Mouse (Mus musculus) forebrain, embryonic 15.5 days (tissue): Measurements from ENCODE around the gene Gpr88. TPM values are rescaled to one million over a fixed set of nuclear protein-coding genes. Genes with fewer than 3 reads are reported as not detected.

ENCODE experiments used
- ATAC-seq: fragments of 200-750 bp; cut with Nextera tagmentation; replicated peaks from 2 replicates; pipeline ENCODE4 v1.8.0; 2017; ENCODE audit warnings: mild to moderate bottlenecking, moderate TSS enrichment, moderate library complexity
- H3K27ac ChIP-seq: fragments of 300-500 bp; sonication (generic); replicated peaks from 2 replicates; pipeline ENCODE4 v1.5.1; 2015; ENCODE audit warnings: mild to moderate bottlenecking, inconsistent platforms
- H3K27me3 ChIP-seq: fragments of 300-500 bp; sonication (generic); 2 replicates; pipeline ENCODE4 v1.6.1; 2015; ENCODE audit warnings: inconsistent platforms
- H3K36me3 ChIP-seq: fragments of 300-500 bp; sonication (generic); 2 replicates; pipeline ENCODE4 v1.6.1; 2015; ENCODE audit warnings: mild to moderate bottlenecking, inconsistent platforms
- H3K4me1 ChIP-seq: fragments of 300-500 bp; sonication (generic); 2 replicates; pipeline ENCODE4 v1.6.1; 2015; ENCODE audit warnings: inconsistent platforms
- H3K4me2 ChIP-seq: fragments of 300-500 bp; sonication (generic); replicated peaks from 2 replicates; pipeline ENCODE4 v1.6.1; 2015; ENCODE audit warnings: mild to moderate bottlenecking, inconsistent platforms
- H3K4me3 ChIP-seq: fragments of 300-500 bp; sonication (generic); 2 replicates; pipeline ENCODE4 v1.5.1; 2015; ENCODE audit warnings: mild to moderate bottlenecking, inconsistent platforms
- H3K9ac ChIP-seq: fragments of 300-500 bp; sonication (generic); replicated peaks from 2 replicates; pipeline ENCODE4 v1.6.1; 2015; ENCODE audit warnings: mild to moderate bottlenecking, inconsistent platforms
- H3K9me3 ChIP-seq: fragments of 300-500 bp; sonication (generic); 2 replicates; pipeline ENCODE4 v1.6.1; 2016; ENCODE audit warnings: inconsistent platforms
- WGBS: fragments of 180-500 bp; shearing (Covaris S2); methylation state at CpG from one replicate; pipeline ENCODE4 v1.1.7; 2015; ENCODE audit warnings: mixed read lengths; 5-methylcytosine and 5-hydroxymethylcytosine counted together
- polyA plus RNA-seq: library from polyadenylated mRNA; unstranded; fragments of >200 nt; fragmentation: Nextera tagmentation; extraction: Ambion mirVana; gene quantifications from 2 replicates; pipeline ENCODE4 v1.2.1, GENCODE M21; 2015

The Gpr88 gene
- polyA plus RNA-seq, 1 experiment from 2014 or later: 18.6 TPM

- no peak for ATAC-seq
- 92% methylated on average over 6 of the region's 6 CpGs for WGBS
These were observed 18.4 kb upstream of the Gpr88 start for GRCm38 (mm10) chr3:116271679-116272078.

GRCm38 (mm10) chr3:116267036-116267654, 13.8 kb upstream of the Gpr88 start:
- Histone ChIP-seq H3K4me1 (no peaks in the 10 kb centered on the region), H3K36me3 (no peaks in the 10 kb centered on the region), H3K4me2 (no peak overlapping the region), H3K4me3 (no peak overlapping the region), H3K27ac (no peak overlapping the region), H3K9me3 (no peaks in the 10 kb centered on the region), H3K9ac (no peak overlapping the region), H3K27me3 (no peaks in the 10 kb centered on the region)
- WGBS: 93% methylated on average over 2 of the region's 2 CpGs
- peak; percentile 66; the same call in 1 of the 2 replicates for ATAC-seq

More at GRCm38 (mm10) chr3:116271679-116272078, 18.4 kb upstream of the Gpr88 start:
- no peak overlapping the region for H3K27ac ChIP-seq
- no peak overlapping the region for H3K4me2 ChIP-seq
- H3K9ac ChIP-seq: no peak overlapping the region
- no peaks in the 10 kb centered on the region for H3K9me3 ChIP-seq
- no peaks in the 10 kb centered on the region for H3K36me3 ChIP-seq
- no peaks in the 10 kb centered on the region for H3K27me3 ChIP-seq
- H3K4me3 ChIP-seq: no peak overlapping the region
- H3K4me1 ChIP-seq: no peaks in the 10 kb centered on the region

GRCm38 (mm10) chr3:116266360-116266759, 13.1 kb upstream of the Gpr88 start:
- Histone ChIP-seq H3K9ac (no peak overlapping the region), H3K4me3 (no peak overlapping the region), H3K4me1 (no peaks in the 10 kb centered on the region), H3K27ac (no peak overlapping the region), H3K9me3 (no peaks in the 10 kb centered on the region), H3K36me3 (no peaks in the 10 kb centered on the region), H3K27me3 (no peaks in the 10 kb centered on the region), H3K4me2 (no peak overlapping the region)
- WGBS: 61% methylated on average over 3 of the region's 3 CpGs
- ATAC-seq: no peak

GRCm38 (mm10) chr3:116263977-116264376, 10.7 kb upstream of the Gpr88 start:
- WGBS: 93% methylated on average over 1 of the region's 1 CpGs
- ATAC-seq: no peak

GRCm38 (mm10) chr3:116263061-116263460, 9.8 kb upstream of the Gpr88 start:
- no peak overlapping the region for H3K4me2 ChIP-seq
- no peak overlapping the region for H3K4me3 ChIP-seq
- no peaks in the 10 kb centered on the region for H3K4me1 ChIP-seq
- no peaks in the 10 kb centered on the region for H3K36me3 ChIP-seq
- H3K27me3 ChIP-seq: no peaks in the 10 kb centered on the region
- WGBS: 85% methylated on average over 5 of the region's 5 CpGs
- no peaks in the 10 kb centered on the region for H3K9me3 ChIP-seq
- no peak overlapping the region for H3K27ac ChIP-seq
- no peak overlapping the region for H3K9ac ChIP-seq
- no peak for ATAC-seq

More at GRCm38 (mm10) chr3:116263977-116264376, 10.7 kb upstream of the Gpr88 start:
- Histone ChIP-seq H3K36me3 (no peaks in the 10 kb centered on the region), H3K27ac (no peak overlapping the region), H3K27me3 (no peaks in the 10 kb centered on the region), H3K4me2 (no peak overlapping the region), H3K4me3 (no peak overlapping the region), H3K9me3 (no peaks in the 10 kb centered on the region), H3K4me1 (no peaks in the 10 kb centered on the region), H3K9ac (no peak overlapping the region)

- Histone ChIP-seq H3K36me3 (no peaks in the 10 kb centered on the region), H3K27ac (no peak overlapping the region), H3K27me3 (0 out of 2 replicates have a peak, but pooled peaks cover 8% of the 10 kb centered on the region), H3K4me2 (no peak overlapping the region), H3K4me1 (peaks cover 27% of the 10 kb centered on the region), H3K9ac (no peak overlapping the region), H3K9me3 (no peaks in the 10 kb centered on the region), H3K4me3 (no peak overlapping the region)
- ATAC-seq: no peak
- WGBS: 55% methylated on average over 5 of the region's 5 CpGs
These were observed 2.8 kb upstream of the Gpr88 start for GRCm38 (mm10) chr3:116256104-116256503.

GRCm38 (mm10) chr3:116252255-116253040, 855 bp downstream of the Gpr88 start:
- H3K4me3 ChIP-seq: peak overlapping the region; percentile 57
- peaks cover 30% of the 10 kb centered on the region for H3K4me1 ChIP-seq
- no peaks in the 10 kb centered on the region for H3K9me3 ChIP-seq
- ATAC-seq: peak; percentile 69
- H3K9ac ChIP-seq: peak overlapping the region; percentile 46
- H3K4me2 ChIP-seq: peak overlapping the region; percentile 97
- peak overlapping the region; percentile 80 for H3K27ac ChIP-seq
- under 1% methylated on average over 48 of the region's 48 CpGs for WGBS
- H3K27me3 ChIP-seq: peaks cover 14% of the 10 kb centered on the region; the same call in 1 of the 2 replicates
- no peaks in the 10 kb centered on the region for H3K36me3 ChIP-seq

- Histone ChIP-seq H3K27me3 (peaks cover 14% of the 10 kb centered on the region; the same call in 1 of the 2 replicates), H3K9ac (peak overlapping the region; percentile 46), H3K4me3 (peak overlapping the region; percentile 57), H3K36me3 (no peaks in the 10 kb centered on the region), H3K4me2 (peak overlapping the region; percentile 97), H3K27ac (peak overlapping the region; percentile 80), H3K9me3 (no peaks in the 10 kb centered on the region), H3K4me1 (peaks cover 30% of the 10 kb centered on the region)
- peak; percentile 65 for ATAC-seq
- under 1% methylated on average over 77 of the region's 86 CpGs for WGBS
These were observed 1.6 kb downstream of the Gpr88 start for GRCm38 (mm10) chr3:116251481-116252254.

GRCm38 (mm10) chr3:116249026-116249425, 4.3 kb downstream of the Gpr88 start:
- 33% methylated on average over 2 of the region's 2 CpGs for WGBS
- no peak overlapping the region for H3K4me3 ChIP-seq
- no peak overlapping the region for H3K9ac ChIP-seq
- peaks cover 29% of the 10 kb centered on the region for H3K4me1 ChIP-seq
- no peak overlapping the region for H3K27ac ChIP-seq
- H3K9me3 ChIP-seq: no peaks in the 10 kb centered on the region
- H3K36me3 ChIP-seq: no peaks in the 10 kb centered on the region
- peaks cover 14% of the 10 kb centered on the region; the same call in 1 of the 2 replicates for H3K27me3 ChIP-seq
- ATAC-seq: no peak
- H3K4me2 ChIP-seq: no peak overlapping the region

- no peak overlapping the region for H3K9ac ChIP-seq
- H3K4me2 ChIP-seq: no peak overlapping the region
- H3K36me3 ChIP-seq: no peaks in the 10 kb centered on the region
- H3K9me3 ChIP-seq: no peaks in the 10 kb centered on the region
- WGBS: 72% methylated on average over 6 of the region's 6 CpGs
- no peak overlapping the region for H3K4me3 ChIP-seq
- 0 out of 2 replicates have a peak, but pooled peaks cover 2% of the 10 kb centered on the region for H3K4me1 ChIP-seq
- H3K27me3 ChIP-seq: no peaks in the 10 kb centered on the region
- no peak for ATAC-seq
- no peak overlapping the region for H3K27ac ChIP-seq
These were observed 8.8 kb downstream of the Gpr88 start for GRCm38 (mm10) chr3:116244476-116244875.

- 65% methylated on average over 9 of the region's 9 CpGs for WGBS
- ATAC-seq: no peak
- Histone ChIP-seq H3K4me1 (no peaks in the 10 kb centered on the region), H3K36me3 (no peaks in the 10 kb centered on the region), H3K27ac (no peak overlapping the region), H3K9me3 (no peaks in the 10 kb centered on the region), H3K4me3 (no peak overlapping the region), H3K4me2 (no peak overlapping the region), H3K27me3 (no peaks in the 10 kb centered on the region), H3K9ac (no peak overlapping the region)
These were observed 10.6 kb downstream of the Gpr88 start for GRCm38 (mm10) chr3:116242685-116243084.

- Histone ChIP-seq H3K27me3 (0 out of 2 replicates have a peak, but pooled peaks cover 3% of the 10 kb centered on the region), H3K4me1 (no peaks in the 10 kb centered on the region), H3K4me3 (no peak overlapping the region), H3K36me3 (no peaks in the 10 kb centered on the region), H3K9ac (no peak overlapping the region), H3K27ac (no peak overlapping the region), H3K9me3 (no peaks in the 10 kb centered on the region), H3K4me2 (no peak overlapping the region)
- WGBS: 87% methylated on average over 5 of the region's 5 CpGs
- ATAC-seq: no peak
These were observed 15.8 kb downstream of the Gpr88 start for GRCm38 (mm10) chr3:116237527-116237926.
